Mouse (Mus musculus) MEL (cell line): Measurements from ENCODE around the gene Gm4792. TPM values are rescaled to one million over a fixed set of nuclear protein-coding genes. Genes with fewer than 3 reads are reported as not detected.
A peak's percentile ranks its signal among the peaks of the same experiment; 100 is the strongest.

Experiments
- DNase-seq: peaks from one replicate; pipeline ENCODE4 v3.0.0; 2011; ENCODE audit warnings: low read depth, low spot score
- H3K27ac ChIP-seq: 2 replicates; pipeline ENCODE4 v1.5.1; 2012; ENCODE audit warnings: low read depth, mild to moderate bottlenecking, control low read depth, low read length, moderate library complexity; ENCODE audit not compliant: control insufficient read depth
- H3K27me3 ChIP-seq, 2 experiments: fragments of 150-350 bp in 1 of 2; sonication (generic) in 1 of 2; 2 replicates each; pipeline ENCODE4 v1.6.1; 2012; ENCODE audit warnings: low read length in 2 of 2, mild to moderate bottlenecking in 2 of 2, improper control_type of control experiment in 1 of 2, moderate library complexity in 1 of 2; ENCODE audit not compliant: insufficient read depth in 2 of 2, control insufficient read depth in 1 of 2
- H3K36me3 ChIP-seq, 2 experiments: 2 replicates each; pipeline ENCODE4 v1.6.1; 2012 to 2014; ENCODE audit warnings: low read length in 2 of 2, improper control_type of control experiment in 1 of 2, inconsistent platforms in 1 of 2, mild to moderate bottlenecking in 1 of 2; ENCODE audit not compliant: insufficient read depth in 2 of 2, control insufficient read depth in 1 of 2
- H3K4me1 ChIP-seq, 2 experiments: fragments of 150-350 bp in 1 of 2; sonication (generic) in 1 of 2; 2 replicates each; pipeline ENCODE4 v1.6.1; 2012; ENCODE audit warnings: low read length in 2 of 2, improper control_type of control experiment in 1 of 2, mild to moderate bottlenecking in 1 of 2; ENCODE audit not compliant: insufficient read depth in 2 of 2, control insufficient read depth in 1 of 2
- H3K4me3 ChIP-seq, 2 experiments: fragments of 150-350 bp in 1 of 2; sonication (generic) in 1 of 2; 2 replicates each; pipeline ENCODE4 v1.5.1; 2012; ENCODE audit warnings: low read depth in 2 of 2, low read length in 2 of 2, mild to moderate bottlenecking in 2 of 2, moderate library complexity in 2 of 2, control low read depth in 1 of 2, improper control_type of control experiment in 1 of 2; ENCODE audit not compliant: control insufficient read depth in 1 of 2, insufficient read depth in 1 of 2
- H3K79me2 ChIP-seq: 2 replicates; pipeline ENCODE4 v1.6.1; 2012; ENCODE audit warnings: mild to moderate bottlenecking, low read length, moderate library complexity; ENCODE audit not compliant: control insufficient read depth, poor library complexity, insufficient read depth
- H3K9ac ChIP-seq: 2 replicates; pipeline ENCODE4 v1.6.1; 2012; ENCODE audit warnings: low read depth, mild to moderate bottlenecking, control low read depth, low read length, moderate library complexity; ENCODE audit not compliant: control insufficient read depth, poor library complexity, severe bottlenecking
- H3K9me3 ChIP-seq: fragments of 150-350 bp; sonication (generic); replicated peaks from 2 replicates; pipeline ENCODE4 v1.6.1; 2012; ENCODE audit warnings: mild to moderate bottlenecking, low read length, improper control_type of control experiment, moderate library complexity; ENCODE audit not compliant: insufficient read depth
- BHLHE40 ChIP-seq: IDR thresholded peaks from 2 replicates; pipeline ENCODE4 v1.6.1; 2012; ENCODE audit warnings: low read depth, mild to moderate bottlenecking, inconsistent platforms, low read length, improper control_type of control experiment, borderline replicate concordance
- CHD1 ChIP-seq: IDR thresholded peaks from 2 replicates; pipeline ENCODE4 v1.6.1; 2012; ENCODE audit warnings: low read depth, mild to moderate bottlenecking, inconsistent platforms, low read length, improper control_type of control experiment
- CHD2 ChIP-seq: IDR thresholded peaks from 2 replicates; pipeline ENCODE4 v1.6.1; 2011; ENCODE audit warnings: low read length, improper control_type of control experiment
- E2F4 ChIP-seq: IDR thresholded peaks from 2 replicates; pipeline ENCODE4 v1.6.1; 2011; ENCODE audit warnings: low read depth, low read length, improper control_type of control experiment, borderline replicate concordance
- ELF1 ChIP-seq: IDR thresholded peaks from 2 replicates; pipeline ENCODE4 v1.6.1; 2014; ENCODE audit warnings: low read depth, mild to moderate bottlenecking, inconsistent platforms, low read length, improper control_type of control experiment, moderate library complexity
- EP300 ChIP-seq, 2 experiments: IDR thresholded peaks; 2 replicates each; pipeline ENCODE4 v1.6.1; 2011; ENCODE audit warnings: improper control_type of control experiment in 2 of 2, low read length in 2 of 2, low read depth in 1 of 2, mild to moderate bottlenecking in 1 of 2
- ETS1 ChIP-seq: IDR thresholded peaks from 2 replicates; pipeline ENCODE4 v1.6.1; 2012; ENCODE audit warnings: low read depth, mild to moderate bottlenecking, inconsistent platforms, low read length, improper control_type of control experiment, moderate library complexity
- GATA1 ChIP-seq: IDR thresholded peaks from 2 replicates; pipeline ENCODE4 v1.6.1; 2011; ENCODE audit warnings: low read depth, low read length, improper control_type of control experiment
- JUND ChIP-seq: IDR thresholded peaks from 2 replicates; pipeline ENCODE4 v1.6.1; 2011; ENCODE audit warnings: low read depth, mild to moderate bottlenecking, improper control_type of control experiment, low read length
- KAT2A ChIP-seq: conservative IDR thresholded peaks from 2 replicates; pipeline ENCODE4 v1.6.1; 2012; ENCODE audit warnings: low read depth, low read length, improper control_type of control experiment, inconsistent platforms
- MAX ChIP-seq: IDR thresholded peaks from 2 replicates; pipeline ENCODE4 v1.6.1; 2011; ENCODE audit warnings: low read length, improper control_type of control experiment
- MAZ ChIP-seq: IDR thresholded peaks from 2 replicates; pipeline ENCODE4 v1.6.1; 2012; ENCODE audit warnings: low read depth, mild to moderate bottlenecking, inconsistent platforms, low read length, improper control_type of control experiment
- MXI1 ChIP-seq: IDR thresholded peaks from 2 replicates; pipeline ENCODE4 v1.6.1; 2011; ENCODE audit warnings: mild to moderate bottlenecking, low read depth, low read length, improper control_type of control experiment
- MYB ChIP-seq: IDR thresholded peaks from 2 replicates; pipeline ENCODE4 v1.6.1; 2011; ENCODE audit warnings: mild to moderate bottlenecking, low read depth, low read length, improper control_type of control experiment
- MYC ChIP-seq: IDR thresholded peaks from 2 replicates; pipeline ENCODE4 v1.6.1; 2011; ENCODE audit warnings: low read depth, mild to moderate bottlenecking, low read length, improper control_type of control experiment, moderate library complexity
- POLR2A ChIP-seq, 2 experiments: IDR thresholded peaks; 2 replicates each; pipeline ENCODE4 v1.6.1; 2011 to 2012; ENCODE audit warnings: low read length in 2 of 2, mild to moderate bottlenecking in 2 of 2, control low read depth in 1 of 2, improper control_type of control experiment in 1 of 2, low read depth in 1 of 2, moderate library complexity in 1 of 2; ENCODE audit not compliant: control insufficient read depth in 1 of 2, insufficient read depth in 1 of 2, poor library complexity in 1 of 2
- RCOR1 ChIP-seq: IDR thresholded peaks from 2 replicates; pipeline ENCODE4 v1.6.1; 2012; ENCODE audit warnings: low read depth, mild to moderate bottlenecking, inconsistent platforms, low read length, improper control_type of control experiment
- SIN3A ChIP-seq: IDR thresholded peaks from 2 replicates; pipeline ENCODE4 v1.6.1; 2012; ENCODE audit warnings: low read length, improper control_type of control experiment, inconsistent platforms
- TAL1 ChIP-seq: IDR thresholded peaks from 2 replicates; pipeline ENCODE4 v1.6.1; 2012; ENCODE audit warnings: mild to moderate bottlenecking, inconsistent platforms, low read length, moderate library complexity, mixed read lengths
- TBP ChIP-seq: IDR thresholded peaks from 2 replicates; pipeline ENCODE4 v1.8.0; 2011; ENCODE audit warnings: low read depth, low read length, improper control_type of control experiment
- TCF12 ChIP-seq: IDR thresholded peaks from 2 replicates; pipeline ENCODE4 v1.6.1; 2014; ENCODE audit warnings: low read depth, mild to moderate bottlenecking, inconsistent platforms, low read length, improper control_type of control experiment, moderate library complexity
- USF1 ChIP-seq: IDR thresholded peaks from 2 replicates; pipeline ENCODE4 v1.6.1; 2014; ENCODE audit warnings: low read depth, mild to moderate bottlenecking, inconsistent platforms, low read length, improper control_type of control experiment, moderate library complexity
- USF2 ChIP-seq, 2 experiments: IDR thresholded peaks; 2 replicates each; pipeline ENCODE4 v1.6.1; 2011 to 2012; ENCODE audit warnings: improper control_type of control experiment in 2 of 2, low read length in 2 of 2, borderline replicate concordance in 1 of 2, inconsistent platforms in 1 of 2, low read depth in 1 of 2, mild to moderate bottlenecking in 1 of 2; ENCODE audit not compliant: insufficient read depth in 1 of 2
- ZKSCAN1 ChIP-seq: IDR thresholded peaks from 2 replicates; pipeline ENCODE4 v1.6.1; 2012; ENCODE audit warnings: low read depth, mild to moderate bottlenecking, inconsistent platforms, low read length, improper control_type of control experiment, moderate library complexity
- ZNF384 ChIP-seq: IDR thresholded peaks from 2 replicates; pipeline ENCODE4 v1.6.1; 2012; ENCODE audit warnings: low read depth, mild to moderate bottlenecking, inconsistent platforms, low read length, improper control_type of control experiment
- polyA plus RNA-seq, 2 experiments: library from polyadenylated mRNA; stranded (reverse) in 1 of 2; unstranded in 1 of 2; fragments of >175 nt in 1 of 2; fragments of >200 nt in 1 of 2; gene quantifications; 2 replicates each; pipeline versions ENCODE4 v1.2.1 to v1.2.4; 2012; ENCODE audit warnings: low replicate concordance in 2 of 2, low read depth in 1 of 2; ENCODE audit not compliant: insufficient read length in 2 of 2, insufficient read depth in 1 of 2, missing spikeins in 1 of 2
- total RNA-seq: library from RNA; depleted of rRNA; stranded (reverse); fragments of 300-350 nt; gene quantifications from 2 replicates; pipeline ENCODE4 v1.2.3, GENCODE M21; 2012

Gm4792 gene
- total and polyA plus RNA-seq, 3 experiments, result not detected

GRCm38 (mm10) chr10:94249575-94250456 lies 48.7 kb downstream of the Gm4792 start:
- H3K4me3 ChIP-seq, result peak overlapping the region; percentile 51 to 52
- TF ChIP-seq TBP (no peak; the same call in none of the 2 replicates), MAZ (peak; percentile 71; the same call in 1 of the 2 replicates), MXI1 (peak; percentile 80), SIN3A (peak; percentile 95), ELF1 (no peak), MYC (peak; percentile 68), BHLHE40 (peak; percentile 98), POLR2A (IDR thresholded peaks at IDR 0.05; ENCODE audit: control insufficient read depth in 1 of 2, insufficient read depth in 1 of 2, low read depth in 1 of 2, low read length in 2 of 2, poor library complexity in 1 of 2) (peak in 1 of 2 experiments; percentile 29; a peak in 1 of 4 replicates), TCF12 (peak; percentile 94), USF1 (peak; percentile 95), MYB (peak; percentile 90), MAX (peak; percentile 73), CHD2 (no peak), TAL1 (peak; percentile 50), JUND (no peak; the same call in 1 of the 2 replicates), ZKSCAN1 (no peak), EP300 (IDR thresholded peaks at IDR 0.05; ENCODE audit: low read depth in 1 of 2, low read length in 2 of 2) (peak; percentile 96 to 98), E2F4 (no peak), ZNF384 (peak; percentile 63), CHD1 (0 out of 2 replicates have a peak, but pooled peaks have one; percentile 13), USF2 (IDR thresholded peaks at IDR 0.05; ENCODE audit: borderline replicate concordance in 1 of 2, insufficient read depth in 1 of 2, low read depth in 1 of 2, low read length in 2 of 2) (peak in 1 of 2 experiments; percentile 77; a peak in 2 of 4 replicates), GATA1 (peak; percentile 98), KAT2A (no peak), RCOR1 (peak; percentile 98), ETS1 (peak; percentile 90)
- no peaks in the 10 kb centered on the region for H3K9me3 ChIP-seq
- no peaks in the 10 kb centered on the region for H3K79me2 ChIP-seq
- peak; percentile 95 for DNase-seq
- H3K27ac ChIP-seq, result peak overlapping the region; percentile 96
- H3K9ac ChIP-seq, result peak overlapping the region; percentile 61
- H3K4me1 ChIP-seq, result peaks cover 10 to 13% of the 10 kb centered on the region in 2 experiments
- no peaks in the 10 kb centered on the region for H3K27me3 ChIP-seq
- peaks cover 0 to 11% of the 10 kb centered on the region in 2 experiments; a peak in 2 of 4 replicates for H3K36me3 ChIP-seq
